Mouse (Mus musculus) forebrain, embryonic 15.5 days (tissue): ENCODE data around the gene Mtmr10. TPM values are rescaled to one million over a fixed set of nuclear protein-coding genes. Genes with fewer than 3 reads are reported as not detected.
A peak's percentile ranks its signal among the peaks of the same experiment; 100 is the strongest.

Experiments
- ATAC-seq: fragments of 200-750 bp; cut with Nextera tagmentation; replicated peaks from 2 replicates; pipeline ENCODE4 v1.8.0; 2017; ENCODE audit warnings: mild to moderate bottlenecking, moderate TSS enrichment, moderate library complexity
- H3K27ac ChIP-seq: fragments of 300-500 bp; sonication (generic); replicated peaks from 2 replicates; pipeline ENCODE4 v1.5.1; 2015; ENCODE audit warnings: mild to moderate bottlenecking, inconsistent platforms
- H3K27me3 ChIP-seq: fragments of 300-500 bp; sonication (generic); 2 replicates; pipeline ENCODE4 v1.6.1; 2015; ENCODE audit warnings: inconsistent platforms
- H3K36me3 ChIP-seq: fragments of 300-500 bp; sonication (generic); 2 replicates; pipeline ENCODE4 v1.6.1; 2015; ENCODE audit warnings: mild to moderate bottlenecking, inconsistent platforms
- H3K4me1 ChIP-seq: fragments of 300-500 bp; sonication (generic); 2 replicates; pipeline ENCODE4 v1.6.1; 2015; ENCODE audit warnings: inconsistent platforms
- H3K4me2 ChIP-seq: fragments of 300-500 bp; sonication (generic); replicated peaks from 2 replicates; pipeline ENCODE4 v1.6.1; 2015; ENCODE audit warnings: mild to moderate bottlenecking, inconsistent platforms
- H3K4me3 ChIP-seq: fragments of 300-500 bp; sonication (generic); 2 replicates; pipeline ENCODE4 v1.5.1; 2015; ENCODE audit warnings: mild to moderate bottlenecking, inconsistent platforms
- H3K9ac ChIP-seq: fragments of 300-500 bp; sonication (generic); replicated peaks from 2 replicates; pipeline ENCODE4 v1.6.1; 2015; ENCODE audit warnings: mild to moderate bottlenecking, inconsistent platforms
- H3K9me3 ChIP-seq: fragments of 300-500 bp; sonication (generic); 2 replicates; pipeline ENCODE4 v1.6.1; 2016; ENCODE audit warnings: inconsistent platforms
- WGBS: fragments of 180-500 bp; shearing (Covaris S2); methylation state at CpG from one replicate; pipeline ENCODE4 v1.1.7; 2015; ENCODE audit warnings: mixed read lengths; 5-methylcytosine and 5-hydroxymethylcytosine counted together
- polyA plus RNA-seq: library from polyadenylated mRNA; unstranded; fragments of >200 nt; fragmentation: Nextera tagmentation; extraction: Ambion mirVana; gene quantifications from 2 replicates; pipeline ENCODE4 v1.2.1, GENCODE M21; 2015

The Mtmr10 gene
- polyA plus RNA-seq, 1 experiment from 2014 or later, result 8.7 TPM

GRCm38 (mm10) chr7:64354206-64354605 is 66.8 kb downstream of the Mtmr10 start:
- Histone ChIP-seq H3K27me3 (no peaks in the 10 kb centered on the region), H3K9me3 (no peaks in the 10 kb centered on the region), H3K4me3 (no peak overlapping the region), H3K4me2 (no peak overlapping the region), H3K27ac (no peak overlapping the region), H3K4me1 (peaks cover 21% of the 10 kb centered on the region), H3K36me3 (peaks cover 25% of the 10 kb centered on the region; the same call in 1 of the 2 replicates), H3K9ac (no peak overlapping the region)
- no peak for ATAC-seq
- 29% methylated on average over 14 of the region's 14 CpGs for WGBS

- Histone ChIP-seq H3K9ac (no peak overlapping the region), H3K27ac (no peak overlapping the region), H3K36me3 (peaks cover 37% of the 10 kb centered on the region), H3K4me1 (peaks cover 4% of the 10 kb centered on the region; the same call in 1 of the 2 replicates), H3K4me2 (no peak overlapping the region), H3K4me3 (no peak overlapping the region), H3K9me3 (no peaks in the 10 kb centered on the region), H3K27me3 (no peaks in the 10 kb centered on the region)
- WGBS, result 88% methylated on average over 5 of the region's 5 CpGs
- no peak for ATAC-seq
These were observed 69.2 kb downstream of the Mtmr10 start for GRCm38 (mm10) chr7:64356661-64357060.

- Histone ChIP-seq H3K9ac (no peak overlapping the region), H3K36me3 (peaks cover 44% of the 10 kb centered on the region), H3K9me3 (no peaks in the 10 kb centered on the region), H3K4me2 (no peak overlapping the region), H3K4me3 (no peak overlapping the region), H3K4me1 (peaks cover 4% of the 10 kb centered on the region; the same call in 1 of the 2 replicates), H3K27me3 (no peaks in the 10 kb centered on the region), H3K27ac (no peak overlapping the region)
- ATAC-seq, result no peak
- WGBS, result 74% methylated on average over 9 of the region's 9 CpGs
These were observed 70.0 kb downstream of the Mtmr10 start for GRCm38 (mm10) chr7:64357405-64357804.

- WGBS, result 86% methylated on average over 6 of the region's 6 CpGs
- no peak for ATAC-seq
- Histone ChIP-seq H3K27ac (no peak overlapping the region), H3K4me1 (peaks cover 4% of the 10 kb centered on the region; the same call in 1 of the 2 replicates), H3K9ac (no peak overlapping the region), H3K4me3 (no peak overlapping the region), H3K27me3 (no peaks in the 10 kb centered on the region), H3K4me2 (no peak overlapping the region), H3K9me3 (no peaks in the 10 kb centered on the region), H3K36me3 (peaks cover 53% of the 10 kb centered on the region)
These were observed 71.2 kb downstream of the Mtmr10 start for GRCm38 (mm10) chr7:64358666-64359065.

- Histone ChIP-seq H3K4me3 (no peak overlapping the region), H3K36me3 (peaks cover 63% of the 10 kb centered on the region), H3K27ac (no peak overlapping the region), H3K9me3 (no peaks in the 10 kb centered on the region), H3K27me3 (no peaks in the 10 kb centered on the region), H3K4me2 (no peak overlapping the region), H3K9ac (no peak overlapping the region), H3K4me1 (no peaks in the 10 kb centered on the region)
- ATAC-seq, result no peak
- 90% methylated on average over 20 of the region's 20 CpGs for WGBS
These were observed 72.6 kb downstream of the Mtmr10 start for GRCm38 (mm10) chr7:64359943-64360585.

DNA sequence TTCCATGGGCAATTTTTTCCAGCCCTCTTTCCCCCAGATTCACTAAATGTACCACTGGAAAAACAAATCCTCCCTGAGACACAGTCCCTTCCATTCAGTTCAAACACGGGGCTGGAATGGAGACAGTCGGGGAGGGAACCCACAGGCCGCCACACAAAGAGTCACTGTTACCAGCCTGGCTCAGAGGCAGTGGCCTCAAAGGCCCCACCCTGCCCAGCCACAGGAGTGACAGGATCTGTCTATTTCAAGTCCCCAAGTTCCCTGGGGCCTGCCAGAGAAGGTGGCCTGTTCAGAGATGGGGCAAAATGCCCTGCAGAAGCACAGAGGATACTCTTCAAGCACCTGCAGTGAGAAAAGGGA is 73.1 kb downstream of the Mtmr10 start:
- H3K9me3 ChIP-seq, result no peaks in the 10 kb centered on the region
- H3K4me2 ChIP-seq, result no peak overlapping the region

GRCm38 (mm10) chr7:64365863-64366262 is 78.4 kb downstream of the Mtmr10 start:
- Histone ChIP-seq H3K4me1 (no peaks in the 10 kb centered on the region), H3K9me3 (no peaks in the 10 kb centered on the region), H3K4me2 (no peak overlapping the region), H3K36me3 (peaks cover 44% of the 10 kb centered on the region), H3K27ac (no peak overlapping the region), H3K27me3 (no peaks in the 10 kb centered on the region), H3K9ac (no peak overlapping the region), H3K4me3 (no peak overlapping the region)
- 93% methylated on average over 5 of the region's 5 CpGs for WGBS
- ATAC-seq, result no peak

More for the DNA sequence above, 73.1 kb downstream of the Mtmr10 start:
- Histone ChIP-seq H3K4me1 (no peaks in the 10 kb centered on the region), H3K9ac (no peak overlapping the region), H3K4me3 (no peak overlapping the region), H3K27ac (no peak overlapping the region), H3K27me3 (no peaks in the 10 kb centered on the region), H3K36me3 (peaks cover 63% of the 10 kb centered on the region)
- 60% methylated on average over 3 of the region's 3 CpGs for WGBS
- no peak for ATAC-seq

DNA sequence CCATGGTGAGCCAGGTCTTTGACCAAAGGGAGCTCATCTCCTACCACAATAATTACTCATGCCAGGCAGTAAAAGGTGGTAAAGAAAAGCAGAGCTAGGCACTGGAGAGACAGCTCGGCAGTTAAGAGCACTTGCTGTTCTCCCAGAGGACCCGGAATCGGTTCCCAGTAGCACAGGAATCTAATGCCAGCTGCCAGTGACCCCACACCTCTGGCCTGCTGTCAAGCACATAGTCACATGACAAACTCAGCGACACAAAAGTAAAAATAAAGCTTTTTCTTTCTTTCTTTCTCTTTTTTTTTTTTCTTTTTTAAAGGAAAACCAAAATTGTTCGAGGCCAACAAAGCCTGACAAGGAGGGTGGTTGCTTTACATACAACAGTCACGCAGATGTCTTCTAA is 82.4 kb downstream of the Mtmr10 start:
- H3K9ac ChIP-seq, result no peak overlapping the region
- H3K27me3 ChIP-seq, result no peaks in the 10 kb centered on the region
- no peak overlapping the region for H3K4me3 ChIP-seq
- ATAC-seq, result no peak
- H3K4me2 ChIP-seq, result no peak overlapping the region
- 90% methylated on average over 6 of the region's 6 CpGs for WGBS
- peaks cover 8% of the 10 kb centered on the region for H3K4me1 ChIP-seq
- H3K36me3 ChIP-seq, result peaks cover 11% of the 10 kb centered on the region
- H3K9me3 ChIP-seq, result no peaks in the 10 kb centered on the region
- H3K27ac ChIP-seq, result no peak overlapping the region

DNA sequence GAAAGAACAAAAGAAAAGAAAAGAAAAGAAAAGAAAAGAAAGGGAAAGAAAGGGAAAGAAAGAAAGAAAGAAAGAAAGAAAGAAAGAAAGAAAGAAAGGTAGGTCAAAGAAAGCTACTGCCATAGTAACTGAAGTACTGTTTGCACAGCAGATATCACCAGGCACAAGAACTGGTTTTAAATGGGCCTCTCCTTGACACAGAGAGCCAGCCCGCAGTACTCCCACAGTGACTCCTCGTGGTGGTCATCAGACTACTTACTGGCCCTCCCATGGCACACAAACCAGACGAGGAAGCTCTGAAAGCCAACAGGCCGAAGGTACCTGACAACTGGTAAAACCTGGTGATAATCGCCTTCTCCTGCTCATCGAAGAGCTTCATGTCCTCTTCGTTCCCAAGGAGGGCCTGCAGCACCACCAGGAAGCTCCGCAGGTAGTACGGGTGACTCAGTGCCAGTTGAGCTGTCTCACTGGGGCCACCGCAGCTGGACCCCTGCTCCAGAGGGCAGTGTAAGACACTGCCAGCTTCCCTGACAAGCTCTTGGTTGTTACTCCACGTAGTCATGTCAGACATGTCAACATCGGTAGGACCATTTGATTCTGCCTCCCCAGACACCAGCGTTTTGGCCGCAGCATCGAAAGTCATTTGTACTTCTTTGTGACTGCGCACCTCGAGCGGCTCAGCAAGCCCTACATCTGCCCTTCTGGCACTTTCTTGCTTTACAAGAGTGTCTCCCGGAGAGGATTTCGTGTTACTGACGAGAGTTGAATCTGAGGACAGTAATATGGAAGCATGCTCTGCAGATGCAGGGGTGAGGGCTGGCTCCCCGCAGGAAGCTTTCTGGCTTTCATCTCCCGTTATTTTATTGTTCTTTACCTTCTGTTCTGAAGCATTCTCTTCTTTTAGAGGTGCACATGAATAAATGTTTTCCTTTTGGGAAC is 84.8 kb downstream of the Mtmr10 start:
- 90% methylated on average over 23 of the region's 23 CpGs for WGBS

GRCm38 (mm10) chr7:64373147-64373829 is 85.8 kb downstream of the Mtmr10 start:
- H3K9ac ChIP-seq, result peak overlapping the region; percentile 72
- H3K4me1 ChIP-seq, result peaks cover 8% of the 10 kb centered on the region
- no peaks in the 10 kb centered on the region for H3K27me3 ChIP-seq
- 11% methylated on average over 18 of the region's 18 CpGs for WGBS
- H3K9me3 ChIP-seq, result no peaks in the 10 kb centered on the region
- ATAC-seq, result peak; percentile 39
- peak overlapping the region; percentile 48 for H3K4me2 ChIP-seq
- peak overlapping the region; percentile 63 for H3K4me3 ChIP-seq
- peaks cover 27% of the 10 kb centered on the region for H3K36me3 ChIP-seq
- H3K27ac ChIP-seq, result peak overlapping the region; percentile 93

More for the DNA sequence above, 84.8 kb downstream of the Mtmr10 start:
- Histone ChIP-seq H3K36me3 (peaks cover 21% of the 10 kb centered on the region), H3K4me2 (no peak overlapping the region), H3K27me3 (no peaks in the 10 kb centered on the region), H3K9me3 (no peaks in the 10 kb centered on the region), H3K4me1 (peaks cover 8% of the 10 kb centered on the region), H3K27ac (no peak overlapping the region), H3K9ac (no peak overlapping the region), H3K4me3 (no peak overlapping the region)
- ATAC-seq, result no peak

GRCm38 (mm10) chr7:64373830-64374562 is 86.5 kb downstream of the Mtmr10 start, which contains the start of gene Fan1:
Gene Fan1, minus strand, starts transcription at chr7:64374095.
- Histone ChIP-seq H3K4me3 (peak within 1 kb of the TSS; percentile 63), H3K4me2 (peak within 1 kb of the TSS; percentile 48), H3K36me3 (peaks cover 27% of the 10 kb centered on the region), H3K4me1 (peaks cover 8% of the 10 kb centered on the region), H3K27ac (peak within 1 kb of the TSS; percentile 93), H3K9ac (peak within 1 kb of the TSS; percentile 72), H3K27me3 (no peaks in the 10 kb centered on the region), H3K9me3 (no peaks in the 10 kb centered on the region)
- ATAC-seq, result peak; percentile 98
- WGBS, result 5% methylated on average over 27 of the region's 27 CpGs
